Mouse (Mus musculus) stomach, postnatal 0 days (tissue): ENCODE results near the gene Bach1.

Experiments
- CTCF ChIP-seq: IDR thresholded peaks from 2 replicates; pipeline ENCODE4 v1.5.1; 2016; ENCODE audit warnings: antibody characterized with exemption, low read depth, mild to moderate bottlenecking, moderate library complexity
- EP300 ChIP-seq: optimal IDR thresholded peaks from 2 replicates; pipeline ENCODE3; 2016; ENCODE audit warnings: antibody characterized with exemption

- TF ChIP-seq CTCF (no peak), EP300 (no peak)
Measured at GRCm38 (mm10) chr16:87781637-87782036, 82.9 kb downstream of the Bach1 start.
